In genomic region chr12:107056553-107056952, GRCm38 (mm10) we compare ENCODE assay signal across 15 mouse cellular contexts.
DNase-seq lines count a peak whose midpoint lies in the region; ATAC-seq and TF ChIP-seq lines count a peak whose summit lies in the region.
"Had no signal": no experiment of that assay in that cellular context is flagged by ENCODE, and none has a peak within 500 bp of the region (broad histone marks: within the 10 kb centered on the region; RNA-seq: fewer than 3 reads in every experiment).

No protein-coding gene starts in this region.

- no peak for TF ChIP-seq CTCF in lung, embryonic 14.5 days (IDR thresholded peaks at IDR 0.05; ENCODE audit: low read depth)

- H3K36me3 ChIP-seq in lung, embryonic 14.5 days (ENCODE audit: insufficient read depth) = no peaks in the 10 kb centered on the region
- no peaks in the 10 kb centered on the region for H3K36me3 ChIP-seq in limb, embryonic 14.5 days (ENCODE audit: control insufficient read depth, insufficient read depth, low read length)
- H3K36me3 ChIP-seq: forebrain, embryonic 12.5 days; heart, embryonic 12.5 days; neural tube, embryonic 12.5 days had no signal

- no peak; the same call in 1 of the 2 replicates for ATAC-seq in lung, embryonic 14.5 days (ENCODE audit: insufficient read depth)
- no peak for ATAC-seq in limb, embryonic 14.5 days (ENCODE audit: low FRiP score, low read depth)
- ATAC-seq in monocyte, adult 5-6 weeks (replicated peaks; ENCODE audit: insufficient number of reproducible peaks, low FRiP score, low TSS enrichment, poor library complexity, severe bottlenecking) = no peak
- ATAC-seq: intestine, postnatal 0 days had no signal

- WGBS in lung, embryonic 14.5 days = 19% methylated on average over 5 of the region's 5 CpGs
- WGBS in limb, embryonic 14.5 days = 25% methylated on average over 5 of the region's 5 CpGs

- DNase-seq in heart, adult 11 months = peak; percentile 62
- no peak for DNase-seq in heart, adult 8-10 months (ENCODE audit: low spot score)
- peak; percentile 84 for DNase-seq in lung, embryonic 14.5 days
- DNase-seq in lung, postnatal 4 days = no peak
- DNase-seq in WW6 (ENCODE audit: low read depth, low spot score) = peak; percentile 16
- DNase-seq in limb, embryonic 14.5 days (ENCODE audit: low spot score) = peak; percentile 91
- DNase-seq in urinary bladder, adult 2 months (ENCODE audit: low spot score) = no peak
- DNase-seq: cerebellum, postnatal 14 days; right cerebral cortex, postnatal 4 days had no signal

- H3K4me1 ChIP-seq in lung, embryonic 14.5 days (ENCODE audit: insufficient read depth) = no peaks in the 10 kb centered on the region
- H3K4me1 ChIP-seq in limb, embryonic 14.5 days (ENCODE audit: control insufficient read depth, insufficient read depth, low read length) = no peaks in the 10 kb centered on the region
- H3K4me1 ChIP-seq: forebrain, embryonic 12.5 days; heart, embryonic 12.5 days; neural tube, embryonic 12.5 days had no signal

- no peak for TF ChIP-seq POLR2A in limb, embryonic 14.5 days (IDR thresholded peaks at IDR 0.05; ENCODE audit: borderline replicate concordance, extremely low read depth, insufficient read depth, insufficient read length)

- no peak overlapping the region for H3K9ac ChIP-seq in lung, embryonic 14.5 days
- no peak overlapping the region for H3K9ac ChIP-seq in limb, embryonic 14.5 days (ENCODE audit: low read depth, low read length, severe bottlenecking)
- H3K9ac ChIP-seq: forebrain, embryonic 12.5 days; heart, embryonic 12.5 days; neural tube, embryonic 12.5 days had no signal

- no peaks in the 10 kb centered on the region for H3K27me3 ChIP-seq in lung, embryonic 14.5 days (ENCODE audit: insufficient read depth, low read length)
- no peaks in the 10 kb centered on the region for H3K27me3 ChIP-seq in limb, embryonic 14.5 days (ENCODE audit: control insufficient read depth, insufficient read depth, low read length)
- H3K27me3 ChIP-seq: forebrain, embryonic 12.5 days; heart, embryonic 12.5 days; neural tube, embryonic 12.5 days had no signal

- H3K9me3 ChIP-seq in lung, embryonic 14.5 days (ENCODE audit: low read depth, low read length) = no peaks in the 10 kb centered on the region
- no peaks in the 10 kb centered on the region for H3K9me3 ChIP-seq in limb, embryonic 14.5 days (ENCODE audit: control insufficient read depth, low read length)
- H3K9me3 ChIP-seq: forebrain, embryonic 12.5 days; heart, embryonic 12.5 days; neural tube, embryonic 12.5 days had no signal

- no peak overlapping the region for H3K4me2 ChIP-seq in lung, embryonic 14.5 days
- H3K4me2 ChIP-seq in limb, embryonic 14.5 days (replicated peaks; ENCODE audit: low read depth, low read length, severe bottlenecking) = no peak overlapping the region
- H3K4me2 ChIP-seq: forebrain, embryonic 12.5 days; heart, embryonic 12.5 days; neural tube, embryonic 12.5 days had no signal

- H3K4me3 ChIP-seq in lung, embryonic 14.5 days (ENCODE audit: low read depth, low read length) = no peak overlapping the region
- no peak overlapping the region for H3K4me3 ChIP-seq in limb, embryonic 14.5 days (replicated peaks; ENCODE audit: low read length)
- H3K4me3 ChIP-seq: forebrain, embryonic 12.5 days; heart, embryonic 12.5 days; neural tube, embryonic 12.5 days had no signal

- H3K27ac ChIP-seq in lung, embryonic 14.5 days (ENCODE audit: low read depth) = no peak overlapping the region
- H3K27ac ChIP-seq in limb, embryonic 14.5 days (replicated peaks; ENCODE audit: low read depth, low read length) = no peak overlapping the region
- H3K27ac ChIP-seq: forebrain, embryonic 12.5 days; macrophage; neural tube, embryonic 12.5 days had no signal

Comparison
In these comparisons a context has a peak if more than half of its experiments do, and no peak if none do; other contexts are left out.
1. DNase-seq: peak in heart, adult 11 months (single experiment), lung, embryonic 14.5 days (single experiment), WW6 (single experiment) and limb, embryonic 14.5 days (single experiment); none in heart, adult 8-10 months (single experiment), lung, postnatal 4 days (0 of 2) and urinary bladder, adult 2 months (single experiment).